ENCODE assay signal across 37 mouse cellular contexts in the genomic region with DNA sequence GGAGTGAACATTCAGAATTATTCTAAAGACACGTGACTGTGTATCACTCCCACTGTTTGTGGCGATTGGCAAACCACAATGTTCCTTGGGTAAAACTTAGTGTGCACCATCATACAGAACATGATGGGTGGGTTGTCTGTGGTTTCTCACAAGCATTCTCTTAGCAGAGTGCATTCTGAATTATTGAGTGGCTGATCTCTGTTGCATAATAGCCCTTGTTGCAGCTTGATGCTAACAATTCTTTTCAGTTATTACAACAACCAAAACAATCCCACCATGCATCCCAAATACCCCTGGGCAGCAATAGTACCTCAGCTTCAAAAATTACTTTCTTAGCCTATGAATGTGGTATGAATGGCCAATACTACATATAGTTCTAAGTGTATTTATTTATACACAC. TPM values are rescaled to one million over a fixed set of nuclear protein-coding genes. Genes with fewer than 3 reads are reported as not detected.
"Had no signal": no experiment of that assay in that cellular context is flagged by ENCODE, and none has a peak within 500 bp of the region (broad histone marks: within the 10 kb centered on the region; RNA-seq: fewer than 3 reads in every experiment).

No protein-coding gene starts in this region.

- H3K4me2 ChIP-seq: limb, embryonic 12.5 days; limb, embryonic 13.5 days; limb, embryonic 15.5 days; liver, embryonic 11.5 days; liver, embryonic 12.5 days; liver, embryonic 13.5 days; liver, embryonic 15.5 days; lung, embryonic 14.5 days; lung, embryonic 15.5 days; midbrain, embryonic 11.5 days; midbrain, embryonic 12.5 days; midbrain, embryonic 13.5 days; midbrain, embryonic 15.5 days had no signal

- H3K27me3 ChIP-seq: limb, embryonic 12.5 days; limb, embryonic 13.5 days; limb, embryonic 15.5 days; liver, embryonic 12.5 days; liver, embryonic 13.5 days; liver, embryonic 15.5 days; lung, embryonic 15.5 days; midbrain, embryonic 12.5 days; midbrain, embryonic 13.5 days; midbrain, embryonic 15.5 days had no signal

- H3K4me3 ChIP-seq: left cerebral cortex, adult 2 months; limb, embryonic 10.5 days; limb, embryonic 12.5 days; limb, embryonic 13.5 days; limb, embryonic 15.5 days; liver, embryonic 12.5 days; liver, embryonic 13.5 days; liver, embryonic 15.5 days; lung, embryonic 15.5 days; megakaryocyte, embryonic 14.5 days; midbrain, embryonic 10.5 days; midbrain, embryonic 12.5 days; midbrain, embryonic 13.5 days; midbrain, embryonic 15.5 days had no signal

- H3K36me3 ChIP-seq: limb, embryonic 10.5 days; limb, embryonic 12.5 days; limb, embryonic 13.5 days; limb, embryonic 15.5 days; liver, embryonic 12.5 days; liver, embryonic 13.5 days; liver, embryonic 15.5 days; lung, embryonic 15.5 days; midbrain, embryonic 10.5 days; midbrain, embryonic 12.5 days; midbrain, embryonic 13.5 days; midbrain, embryonic 15.5 days had no signal

- DNase-seq: left cerebral cortex, postnatal 4 days; liver; liver, embryonic 13.5 days; liver, postnatal 0 days; lung, adult 18-20 months; lung, adult 2 months; lung, embryonic 14.5 days; lung, postnatal 10 days; lung, postnatal 14 days; lung, postnatal 36 days; lung, postnatal 4 days; midbrain, embryonic 14.5 days had no signal

RNA-seq across cellular contexts. Expression of a gene that starts 43.5 kb away (rescaled TPM):
- total RNA-seq: left cerebral cortex, adult 2 months; left cerebral cortex, adult 8-10 months; left cerebral cortex, postnatal 10 days; left cerebral cortex, postnatal 14 days; left cerebral cortex, postnatal 25 days; left cerebral cortex, postnatal 36 days; left cerebral cortex, postnatal 4 days; liver, adult 2 months; megakaryocyte-erythroid progenitor cell, adult 5-6 weeks; midbrain, postnatal 0 days had no signal
- polyA plus RNA-seq: liver, adult 2 months; liver, embryonic 13.5 days; liver, embryonic 16.5 days; liver, postnatal 0 days; lung, adult 2 months; macrophage had no signal
